Mouse (Mus musculus): Measurements from ENCODE around the gene B3galt4.
A peak's percentile ranks its signal among the peaks of the same experiment; 100 is the strongest.

Gene B3galt4

DNA sequence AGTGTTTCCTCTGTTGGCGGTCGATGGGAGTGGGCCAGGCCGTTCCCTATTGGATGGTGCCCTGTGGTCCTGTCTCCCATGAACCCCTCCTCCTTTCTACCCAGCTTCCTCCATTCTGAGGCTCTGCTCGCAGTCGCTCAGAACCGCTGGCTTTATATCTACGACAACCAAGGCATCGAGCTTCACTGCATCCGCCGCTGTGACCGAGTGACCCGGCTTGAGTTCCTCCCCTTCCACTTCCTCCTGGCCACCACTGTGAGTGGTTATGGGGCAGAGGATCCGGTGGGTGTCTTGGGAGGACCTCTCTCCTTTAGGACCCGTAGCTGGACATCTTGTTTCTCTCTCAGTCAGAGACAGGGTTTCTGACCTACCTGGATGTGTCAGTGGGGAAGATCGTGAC lies 7.8 kb downstream of the B3galt4 start:
- no peak for DNase-seq (ENCODE audit: low spot score in 2 of 2)

DNA sequence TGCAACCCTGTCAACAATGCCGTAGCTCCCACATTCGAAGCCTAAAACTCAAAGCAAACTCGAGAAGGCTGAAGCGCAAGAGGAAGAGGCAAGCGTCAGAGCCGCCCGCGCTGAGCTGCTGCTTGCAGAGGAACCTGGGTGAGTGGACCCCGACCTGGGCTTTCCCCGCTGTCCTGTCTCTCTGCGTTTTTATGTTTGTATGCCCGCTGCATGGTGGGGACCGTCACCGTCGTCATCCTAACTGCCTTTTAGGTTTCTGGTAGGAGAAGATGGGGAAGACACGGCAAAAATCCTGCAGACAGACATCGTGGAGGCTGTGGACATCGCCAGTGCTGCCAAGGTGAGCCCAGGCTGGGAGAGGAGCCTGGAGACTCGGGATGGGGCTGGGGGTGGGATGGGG lies 9.9 kb downstream of the B3galt4 start:
- DNase-seq (ENCODE audit: low spot score in 2 of 2) = no peak

DNA sequence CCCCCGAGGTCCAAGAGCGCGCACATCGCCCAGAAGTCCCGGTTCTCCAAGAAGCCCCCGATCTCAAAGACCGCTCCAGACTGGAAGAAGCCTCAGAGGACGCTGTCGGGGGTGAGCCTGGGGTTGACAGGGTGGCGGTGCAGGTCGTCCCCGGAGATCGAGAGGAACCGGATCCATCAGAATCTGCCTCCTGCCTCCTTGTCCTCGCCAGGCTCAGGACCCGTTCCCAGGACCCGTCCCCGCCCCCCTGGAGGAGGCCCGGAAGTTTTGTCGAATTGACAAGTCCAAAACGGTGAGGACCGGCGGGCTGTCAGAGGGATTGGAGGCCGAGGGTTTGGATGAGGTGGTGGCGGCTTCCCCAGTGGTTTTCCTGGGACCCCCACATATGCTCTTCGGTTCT lies 10.3 kb downstream of the B3galt4 start:
- no peak for DNase-seq (ENCODE audit: low spot score in 2 of 2)

DNA sequence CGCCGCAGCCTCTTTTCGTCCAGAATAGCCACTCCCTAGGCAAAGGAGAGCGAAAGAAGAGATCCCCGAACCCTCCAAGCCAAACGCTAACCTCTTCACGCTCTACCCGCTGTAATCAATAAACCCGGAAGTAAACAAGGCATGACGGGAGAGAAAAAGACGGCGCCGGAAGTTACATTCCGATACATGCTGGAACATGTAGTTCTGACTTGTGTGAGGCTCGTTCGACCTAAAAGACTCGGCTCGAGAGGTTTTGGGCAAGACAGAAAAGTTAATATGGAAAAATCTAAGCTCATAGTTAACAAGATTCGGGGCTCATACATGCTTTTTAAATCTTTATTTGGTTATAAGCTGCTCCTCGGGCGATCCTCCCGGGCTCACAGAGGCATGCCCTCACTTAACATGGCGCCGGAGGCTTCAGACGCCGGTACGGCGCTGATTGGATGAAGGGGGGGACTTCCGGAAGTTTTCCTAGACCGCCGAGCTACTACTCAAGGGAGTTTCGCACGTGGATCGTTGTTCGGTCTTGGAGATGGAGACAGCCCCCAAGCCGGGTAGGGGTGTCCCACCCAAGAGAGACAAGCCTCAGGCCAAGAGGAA lies 11.0 kb downstream of the B3galt4 start, which contains the start of the genes Pfdn6 and Wdr46:
TSS of gene Pfdn6 (minus strand) at position 138 of the 600 bp plus-strand sequence.
TSS of gene Wdr46 (plus strand) at position 455 of the 600 bp plus-strand sequence.
- DNase-seq (ENCODE audit: low spot score in 2 of 2) = peak; percentile 77 to 86

DNA sequence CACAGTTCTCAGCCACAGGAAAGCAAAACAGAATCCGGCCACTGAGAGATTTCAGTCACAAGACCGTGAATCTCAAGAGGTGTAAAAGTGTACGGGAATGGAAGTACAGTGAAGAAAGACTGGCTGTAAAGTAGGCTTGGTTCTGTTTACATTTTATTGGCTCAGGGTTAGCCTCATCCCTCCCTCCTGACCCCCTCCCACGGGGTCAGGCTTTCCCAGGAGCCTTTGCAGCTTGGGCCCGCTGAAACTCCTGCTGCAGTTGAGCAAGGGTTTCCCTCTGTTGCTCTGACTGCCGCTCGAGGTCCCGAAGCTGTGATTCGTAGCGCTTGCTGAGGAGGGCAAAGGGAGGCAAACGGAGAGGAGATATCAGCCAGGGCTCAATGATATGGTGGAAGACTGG lies 12.5 kb downstream of the B3galt4 start:
- no peak for DNase-seq (ENCODE audit: low spot score in 2 of 2)

DNA sequence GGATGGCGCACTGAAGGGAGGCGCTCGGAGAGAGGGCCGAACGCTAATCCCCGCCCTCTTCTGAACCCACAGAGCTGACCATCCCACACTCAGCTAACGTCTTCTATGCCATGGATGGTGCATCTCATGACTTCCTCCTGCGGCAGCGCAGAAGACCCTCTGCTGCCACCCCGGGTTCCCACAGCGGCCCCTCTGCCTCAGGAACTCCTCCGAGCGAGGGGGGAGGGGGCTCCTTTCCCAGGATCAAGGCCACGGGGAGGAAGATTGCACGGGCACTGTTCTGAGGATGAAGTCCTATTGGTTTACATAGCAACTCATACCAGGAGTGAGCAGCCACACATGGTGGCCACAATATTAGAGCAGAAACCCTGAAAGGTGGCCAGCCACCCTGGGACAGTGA lies 14.3 kb downstream of the B3galt4 start:
- no peak for DNase-seq (ENCODE audit: low spot score in 2 of 2)

DNA sequence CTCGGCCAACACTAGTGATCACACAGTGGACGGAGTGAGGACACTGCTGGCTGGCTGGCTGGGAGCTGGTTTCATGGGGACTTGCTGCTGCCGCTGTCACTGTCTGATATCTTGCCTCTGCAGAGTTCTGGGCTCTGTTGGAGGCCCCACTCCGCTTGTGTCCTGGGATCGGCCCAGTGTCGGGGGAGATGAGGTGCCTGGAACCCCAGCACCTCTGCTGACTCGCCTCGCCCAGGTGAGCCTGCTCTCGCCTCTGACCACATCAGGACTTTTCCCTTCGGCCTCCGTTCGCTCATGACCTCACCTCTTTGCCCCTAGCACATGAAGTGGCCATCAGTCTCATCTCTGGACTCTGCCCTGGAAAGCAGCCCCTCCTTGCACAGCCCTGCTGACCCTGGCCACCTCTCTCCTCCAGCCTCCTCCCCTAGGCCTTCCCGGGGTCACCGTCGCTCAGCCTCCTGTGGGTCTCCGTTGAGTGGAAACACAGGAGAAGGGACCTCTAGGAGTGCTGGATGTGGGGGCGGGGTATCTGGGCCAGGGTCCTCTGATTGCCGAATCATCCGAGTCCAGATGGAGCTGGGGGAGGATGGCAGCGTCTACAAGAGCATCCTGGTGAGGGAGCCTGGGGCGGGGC lies 15.7 kb downstream of the B3galt4 start:
- no peak for DNase-seq (ENCODE audit: low spot score in 2 of 2)

DNA sequence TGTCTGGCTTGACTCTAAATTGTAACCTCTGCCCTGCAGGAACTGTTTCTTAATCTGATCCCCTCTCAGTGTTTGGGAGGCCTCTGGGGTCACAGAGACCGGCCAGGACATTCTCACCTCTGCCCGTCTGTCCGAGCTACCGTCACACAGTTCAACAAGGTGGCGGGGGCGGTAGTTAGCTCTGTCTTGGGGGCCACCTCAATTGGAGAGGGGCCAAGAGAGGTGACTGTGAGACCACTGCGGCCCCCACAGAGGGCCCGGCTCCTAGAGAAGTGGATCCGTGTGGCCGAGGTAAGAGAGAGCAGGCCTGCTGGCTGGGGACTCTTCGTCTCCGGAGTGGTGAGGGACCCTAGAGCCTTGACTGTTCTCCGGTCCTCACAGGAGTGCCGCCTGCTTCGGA lies 18.3 kb downstream of the B3galt4 start:
- DNase-seq (ENCODE audit: low spot score in 2 of 2) = no peak

DNA sequence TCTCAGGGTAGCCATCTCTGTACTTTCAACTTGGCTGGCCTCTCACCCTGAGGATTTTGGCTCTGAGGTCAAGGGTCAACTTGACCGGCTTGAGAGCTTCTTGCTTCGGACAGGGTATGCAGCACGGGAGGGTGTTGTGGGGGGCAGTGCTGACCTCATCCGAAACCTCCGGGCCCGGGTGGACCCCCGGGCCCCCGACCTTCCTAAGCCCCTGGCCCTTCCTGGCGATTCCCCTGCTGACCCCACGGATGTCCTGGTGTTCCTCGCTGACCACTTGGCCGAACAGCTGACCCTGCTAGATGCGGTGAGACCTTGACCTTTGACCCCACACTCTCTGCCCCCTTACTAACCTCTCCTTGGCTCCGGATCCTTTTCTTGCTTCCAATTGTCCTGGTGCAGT lies 18.8 kb downstream of the B3galt4 start:
- DNase-seq (ENCODE audit: low spot score in 2 of 2) = no peak

DNA sequence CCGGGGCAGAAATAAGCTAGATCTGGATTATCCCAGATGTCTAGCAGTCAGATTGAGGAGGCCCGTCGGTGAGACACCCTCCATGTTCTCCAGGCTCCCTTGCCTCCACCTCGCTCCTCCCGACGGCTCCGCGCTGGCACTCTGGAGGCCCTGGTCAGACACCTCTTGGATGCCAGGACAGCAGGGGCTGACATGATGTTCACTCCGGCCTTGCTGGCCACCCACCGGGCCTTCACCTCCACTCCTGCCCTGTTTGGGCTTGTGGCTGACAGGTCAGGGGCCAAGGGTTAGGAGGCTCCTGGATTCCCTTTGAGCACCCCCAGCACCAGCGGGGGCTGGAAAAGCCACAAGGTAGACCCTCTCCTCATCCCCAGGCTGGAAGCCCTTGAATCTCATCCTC lies 19.3 kb downstream of the B3galt4 start:
- no peak for DNase-seq (ENCODE audit: low spot score in 2 of 2)

DNA sequence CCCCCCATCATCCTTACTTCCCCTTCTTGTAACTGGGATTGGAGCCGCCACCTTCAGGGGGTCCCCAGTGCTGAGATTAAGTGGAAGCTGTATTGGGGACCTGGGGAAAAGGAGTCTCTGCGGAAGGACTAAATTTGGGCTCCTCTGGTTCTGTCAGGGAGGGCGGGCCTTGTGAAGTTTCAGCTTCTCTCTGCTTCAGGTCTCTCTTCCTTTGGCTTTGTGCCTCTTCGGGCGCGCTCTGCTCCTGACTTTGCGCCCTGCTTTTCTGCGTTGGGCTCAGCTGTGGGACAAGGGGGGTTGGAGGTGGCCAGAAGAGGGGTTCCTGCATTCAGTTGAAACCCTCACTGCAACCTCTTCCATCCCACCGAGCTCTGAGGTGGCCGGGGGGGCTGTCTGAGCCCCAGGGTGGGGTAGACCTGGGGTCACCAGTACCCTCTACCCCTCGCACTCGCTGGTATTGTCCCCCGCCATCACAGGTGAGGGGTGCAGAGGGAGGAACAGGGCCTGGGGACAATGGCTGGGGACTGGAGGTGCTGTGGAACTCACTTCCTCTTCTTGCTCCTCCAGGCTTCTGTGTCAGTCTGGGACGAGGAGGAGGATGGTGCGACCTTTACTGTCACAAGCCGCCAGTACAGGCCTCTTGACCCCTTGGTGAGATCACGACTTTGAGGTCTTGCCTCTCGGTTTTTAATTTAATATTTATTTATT lies 20.0 kb downstream of the B3galt4 start:
- no peak for DNase-seq (ENCODE audit: low spot score in 2 of 2)

DNA sequence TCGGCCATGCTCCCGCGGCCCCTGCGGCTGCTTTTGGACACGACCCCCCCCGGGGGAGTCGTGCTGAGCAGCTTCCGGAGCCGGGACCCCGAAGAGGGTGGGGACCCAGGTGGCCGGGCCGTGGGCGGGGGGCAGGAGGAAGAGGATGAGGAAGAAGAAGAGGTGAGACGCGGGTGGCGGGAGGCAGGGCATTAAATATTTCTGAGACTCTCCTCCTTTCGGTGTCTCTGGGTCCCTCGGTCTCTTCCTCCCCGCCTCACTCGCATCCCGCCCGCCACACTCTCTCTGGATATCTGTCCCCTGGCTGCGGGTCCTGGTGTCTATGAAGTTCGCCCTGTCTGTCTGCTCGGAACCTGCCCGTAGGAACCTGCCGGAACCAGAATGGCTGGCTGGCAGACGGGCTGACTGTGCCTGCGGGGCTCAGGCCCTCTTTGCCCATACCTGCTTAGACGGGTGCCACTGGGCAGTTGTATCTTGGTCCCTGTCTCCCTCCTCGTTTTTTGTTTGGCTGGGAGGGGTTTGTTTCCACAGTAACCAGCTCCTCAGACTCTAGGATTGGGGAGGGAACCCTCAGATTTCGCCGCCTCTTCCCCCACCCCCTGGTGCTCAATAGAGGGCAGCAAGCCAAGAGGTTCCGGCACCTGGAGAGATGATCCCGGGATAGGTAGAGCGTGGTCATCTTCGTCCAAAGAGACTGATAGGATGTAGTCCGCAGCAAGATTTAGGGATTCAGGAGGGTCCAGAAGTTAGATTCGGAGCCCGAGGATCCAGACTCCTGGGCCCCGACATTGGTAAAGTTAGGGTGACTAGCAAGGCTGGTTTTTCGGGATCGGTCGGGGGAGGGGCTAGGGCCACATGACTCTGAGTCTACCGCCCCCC lies 20.8 kb downstream of the B3galt4 start:
- DNase-seq (ENCODE audit: low spot score in 2 of 2) = peak; percentile 74 to 75

DNA sequence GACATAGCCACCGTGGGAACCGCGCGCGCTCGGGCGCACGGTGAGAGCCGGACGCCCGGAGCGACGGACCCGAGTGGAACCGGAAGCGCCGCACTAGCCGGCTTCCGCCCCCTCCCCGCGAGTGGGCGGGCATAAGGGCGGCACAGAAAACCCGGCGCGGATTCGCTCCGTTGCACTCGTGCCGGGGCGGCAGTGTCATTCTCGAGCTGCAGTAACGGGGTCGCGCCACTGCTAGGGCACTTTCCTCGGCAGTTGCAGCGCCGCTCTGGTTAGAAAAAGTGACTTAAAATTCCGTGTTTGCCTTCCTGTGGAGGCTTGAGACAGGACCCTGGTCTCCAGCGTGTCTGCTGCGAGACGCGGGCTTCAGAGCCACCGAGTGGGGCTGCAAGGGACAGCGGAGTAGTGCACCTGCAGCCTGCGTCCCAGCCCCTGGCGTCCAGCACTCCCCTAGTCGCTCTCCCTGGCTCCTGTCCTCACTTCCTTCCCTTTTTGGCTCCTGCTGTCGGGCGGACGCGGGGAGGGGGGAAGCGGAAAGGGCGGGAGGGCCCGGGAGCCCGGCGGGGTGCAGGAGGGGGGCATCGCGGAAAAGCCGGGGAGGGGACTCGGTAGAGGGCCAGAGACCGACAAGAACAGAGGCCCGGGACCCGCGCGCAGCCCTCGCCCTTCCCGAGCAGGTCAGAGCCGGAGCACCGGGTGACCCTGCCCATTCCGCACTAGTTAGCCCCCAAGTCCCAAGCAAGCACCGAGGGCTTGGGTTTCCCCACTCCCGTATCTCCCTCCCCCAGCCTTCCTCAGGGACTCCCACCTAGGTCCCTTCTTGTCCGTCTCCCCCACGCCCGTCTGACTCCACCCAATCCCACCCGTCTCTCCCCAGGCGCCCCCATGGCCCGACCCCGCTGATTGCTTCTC lies 21.7 kb downstream of the B3galt4 start, which contains the start of gene Rgl2:
TSS of gene Rgl2 (plus strand) at position 173 of the 909 bp plus-strand sequence.
- peak; percentile 83 to 95 for DNase-seq (ENCODE audit: low spot score in 2 of 2)

DNA sequence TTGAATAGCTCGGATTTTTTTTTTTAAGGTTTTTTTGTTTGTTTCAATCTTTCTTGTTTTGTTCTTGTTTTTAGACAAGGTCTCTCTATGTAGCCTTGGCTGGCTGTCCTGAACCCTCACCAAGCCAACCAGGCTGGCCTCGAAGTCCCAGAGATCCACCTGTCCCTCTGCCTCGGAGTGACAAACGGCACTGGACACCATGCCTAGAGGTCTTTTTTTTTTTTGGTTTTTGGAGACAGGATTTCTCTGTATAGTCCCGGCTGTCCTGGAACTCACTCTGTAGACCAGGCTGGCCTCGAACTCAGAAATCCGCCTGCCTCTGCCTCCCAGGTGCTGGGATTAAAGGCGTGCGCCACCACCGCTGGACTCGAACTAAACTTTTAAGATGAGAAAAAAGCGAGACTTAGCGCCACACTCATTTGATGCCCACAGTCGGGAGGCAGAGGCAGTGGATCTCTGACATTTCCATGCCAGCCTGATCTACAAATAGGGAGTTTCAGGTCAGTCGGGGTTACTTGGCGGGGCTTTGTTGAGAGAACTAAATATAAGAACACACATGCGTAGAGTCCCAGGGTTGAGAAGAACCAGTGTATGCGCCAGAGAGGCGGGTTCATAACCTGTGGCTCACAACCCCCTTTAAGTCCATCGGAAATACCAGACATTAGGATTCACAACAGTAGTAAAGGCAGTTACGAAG lies 22.9 kb downstream of the B3galt4 start:
- no peak for DNase-seq (ENCODE audit: low spot score in 2 of 2)

DNA sequence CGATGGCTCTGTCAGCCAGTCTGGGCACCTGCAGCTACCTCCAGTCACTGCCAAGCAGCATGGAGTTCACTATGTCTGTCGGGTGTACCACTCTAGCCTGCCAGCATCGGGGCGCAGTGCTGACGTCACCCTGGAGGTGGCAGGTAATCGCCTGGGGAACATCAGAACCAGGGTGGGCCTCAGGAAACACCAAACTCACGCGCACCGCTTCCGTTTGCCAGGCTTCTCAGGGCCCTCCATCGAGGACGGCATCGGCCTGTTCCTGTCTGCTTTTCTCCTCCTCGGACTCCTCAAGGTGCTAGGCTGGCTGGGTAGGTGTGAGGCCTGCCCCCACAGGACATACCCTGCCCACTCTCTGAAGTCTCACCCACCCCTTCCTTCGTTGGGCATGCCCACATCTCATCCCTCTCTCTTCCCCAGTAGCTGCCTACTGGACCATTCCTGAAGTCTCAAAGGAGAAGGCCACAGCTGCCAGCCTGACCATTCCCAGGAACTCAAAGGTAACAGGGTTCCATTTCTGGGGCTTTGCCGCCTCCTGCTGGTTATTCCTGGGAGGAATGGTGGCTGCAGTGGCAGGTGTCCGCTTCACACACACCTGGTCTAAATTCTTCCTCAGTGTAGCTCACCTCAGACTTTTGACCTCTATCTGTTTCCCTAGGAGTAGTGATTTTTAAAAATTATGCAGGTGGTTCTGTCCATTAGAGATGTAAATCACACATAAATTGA lies 24.9 kb downstream of the B3galt4 start:
- DNase-seq (ENCODE audit: low spot score in 2 of 2) = no peak

DNA sequence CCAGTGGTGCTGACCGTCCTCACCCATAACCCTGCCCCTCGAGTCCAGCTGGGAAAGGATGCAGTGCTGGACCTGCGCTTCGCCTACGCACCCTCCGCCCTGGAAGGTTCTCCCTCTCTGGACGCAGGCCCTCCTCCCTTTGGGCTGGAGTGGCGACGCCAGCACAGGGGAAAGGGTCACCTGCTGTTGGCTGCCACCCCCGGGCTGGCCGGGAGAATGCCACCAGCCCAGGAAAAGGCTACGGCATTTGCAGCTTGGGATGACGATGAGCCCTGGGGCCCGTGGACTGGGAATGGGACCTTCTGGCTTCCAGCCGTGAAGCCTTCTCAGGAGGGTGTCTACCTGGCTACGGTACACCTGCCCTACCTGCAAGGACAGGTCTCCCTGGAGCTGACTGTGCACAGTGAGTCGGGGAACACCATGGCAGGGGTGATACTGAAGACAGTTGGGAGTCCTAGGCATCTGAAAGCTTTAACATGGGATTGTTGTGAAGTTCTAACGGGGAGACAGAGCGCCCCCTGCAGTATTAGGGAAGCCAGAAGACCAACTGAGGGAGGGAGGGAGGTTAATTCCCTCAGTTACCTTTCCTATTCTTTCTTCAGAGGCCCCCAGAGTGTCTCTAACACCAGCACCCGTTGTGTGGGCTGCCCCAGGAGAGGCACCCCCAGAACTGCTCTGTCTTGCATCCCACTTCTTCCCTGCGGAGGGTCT lies 25.7 kb downstream of the B3galt4 start:
- DNase-seq (ENCODE audit: low spot score in 2 of 2) = no peak

DNA sequence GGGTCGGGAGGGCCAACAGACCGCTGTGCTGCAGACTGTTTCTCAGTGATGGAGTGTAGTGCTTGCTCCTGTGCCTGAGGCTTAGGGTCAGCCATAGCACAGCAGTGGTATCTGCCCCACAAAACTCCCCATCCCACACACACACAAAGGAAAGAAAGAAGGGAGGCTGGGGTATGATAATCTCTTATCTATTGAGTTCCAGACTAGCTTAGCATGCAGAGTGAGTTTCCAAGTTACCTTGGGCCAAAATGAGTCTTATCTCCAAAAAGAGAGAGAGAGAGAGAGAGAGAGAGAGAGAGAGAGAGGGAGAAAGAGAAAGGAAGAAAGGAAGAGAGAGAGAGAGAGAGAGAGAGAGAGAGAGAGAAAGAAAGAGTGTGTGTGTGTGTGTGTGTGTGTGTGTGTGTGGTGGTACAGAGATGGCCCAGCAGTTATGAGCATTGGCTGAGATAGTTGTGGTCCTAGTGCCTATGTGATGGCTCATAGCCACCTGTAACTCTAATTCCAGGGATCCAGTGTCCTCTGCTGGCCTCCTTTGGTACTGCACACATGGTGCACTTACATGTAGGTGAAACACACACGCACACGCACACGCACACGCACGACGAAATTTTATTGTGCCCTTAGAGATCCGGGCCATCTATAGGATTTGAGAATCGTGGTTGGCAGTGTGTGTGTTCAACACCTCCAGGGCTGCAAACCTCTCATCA lies 26.6 kb downstream of the B3galt4 start:
- no peak for DNase-seq (ENCODE audit: low spot score in 2 of 2)

DNA sequence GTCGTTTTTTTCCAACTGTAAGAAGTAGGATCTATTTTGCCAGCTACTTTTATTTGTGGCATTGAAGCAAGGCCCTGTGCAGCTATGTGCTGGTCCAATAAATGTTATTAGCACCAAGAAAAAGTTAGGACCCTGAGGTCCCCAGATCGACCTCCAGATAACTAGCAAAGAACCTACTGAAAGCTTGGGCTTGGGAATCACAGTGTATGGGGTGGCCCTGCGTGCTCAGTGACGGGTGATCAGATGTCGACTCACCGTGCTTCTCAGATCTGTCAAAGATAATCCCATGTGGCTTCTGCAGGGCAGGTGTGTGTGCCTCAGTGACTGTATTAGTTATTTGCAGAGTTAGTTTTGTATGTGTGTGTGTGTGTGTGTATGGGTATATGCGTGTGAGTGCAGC lies 29.9 kb downstream of the B3galt4 start:
- DNase-seq (ENCODE audit: low spot score in 2 of 2) = no peak

Measured in urinary bladder, adult 18-20 months (tissue).